Mouse (Mus musculus) heart, embryonic 10.5 days (tissue): ENCODE measurements at regions not wholly inside any gene's neighbourhood (a gene's known extent, or its start where the extent isn't known, plus 50 kb on each side); places are given as distances from the start of the nearest gene placed in this dataset.

ENCODE experiments used
- DNase-seq: peaks from one replicate; pipeline ENCODE4 v3.0.0-alpha.2; 2017; ENCODE audit warnings: low spot score
- H3K27ac ChIP-seq: fragments of 300-500 bp; sonication (generic); 2 replicates; pipeline ENCODE4 v1.5.1; 2016; ENCODE audit warnings: mild to moderate bottlenecking
- H3K27me3 ChIP-seq: fragments of 300-500 bp; sonication (generic); 2 replicates; pipeline ENCODE4 v1.6.1; 2016; ENCODE audit warnings: mild to moderate bottlenecking; ENCODE audit not compliant: poor library complexity, insufficient read depth, severe bottlenecking
- H3K36me3 ChIP-seq: fragments of 300-500 bp; sonication (generic); 2 replicates; pipeline ENCODE4 v1.6.1; 2016; ENCODE audit warnings: mild to moderate bottlenecking, moderate library complexity
- H3K4me1 ChIP-seq: fragments of 300-500 bp; sonication (generic); 2 replicates; pipeline ENCODE4 v1.6.1; 2016; ENCODE audit warnings: mild to moderate bottlenecking
- H3K4me3 ChIP-seq: fragments of 300-500 bp; sonication (generic); 2 replicates; pipeline ENCODE4 v1.5.1; 2016; ENCODE audit warnings: mild to moderate bottlenecking, moderate library complexity
- H3K9me3 ChIP-seq: fragments of 300-500 bp; sonication (generic); 2 replicates; pipeline ENCODE4 v1.6.1; 2016; ENCODE audit warnings: mild to moderate bottlenecking, moderate library complexity
- WGBS: fragments of 180-500 bp; shearing (Covaris S2); methylation state at CpG from one replicate; pipeline ENCODE4 v1.1.7; 2016; 5-methylcytosine and 5-hydroxymethylcytosine counted together

DNA sequence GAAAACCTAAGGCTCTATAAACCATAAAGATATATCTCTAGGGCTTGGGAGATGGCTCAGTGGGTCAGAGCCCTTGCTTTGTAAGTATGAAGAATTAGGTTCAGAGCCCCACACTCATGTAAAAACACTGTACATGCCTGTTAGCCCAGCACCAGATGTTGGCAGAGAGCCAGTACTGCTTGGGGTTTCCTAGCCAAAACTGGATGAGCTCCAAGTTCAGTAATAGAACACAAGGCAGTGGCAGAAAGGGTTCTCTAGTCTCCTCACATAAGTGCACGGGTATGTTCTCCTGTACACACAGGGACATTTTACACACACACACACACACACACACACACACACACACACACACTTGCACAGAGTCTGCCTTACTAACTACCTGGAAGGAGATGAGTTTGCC, 95.1 kb upstream of the Serpine2 start:
- DNase-seq, result no peak
- no peak overlapping the region for H3K27ac ChIP-seq
- 47% methylated on average over 1 of the region's 1 CpGs for WGBS

GRCm38 (mm10) chr1:79944231-79944630, 83.3 kb upstream of the Serpine2 start:
- DNase-seq, result no peak
- no peaks in the 10 kb centered on the region for H3K9me3 ChIP-seq
- 78% methylated on average over 4 of the region's 4 CpGs for WGBS
- H3K27me3 ChIP-seq, result no peaks in the 10 kb centered on the region
- no peaks in the 10 kb centered on the region for H3K4me1 ChIP-seq
- H3K4me3 ChIP-seq, result no peak overlapping the region
- no peak overlapping the region for H3K27ac ChIP-seq
- H3K36me3 ChIP-seq, result no peaks in the 10 kb centered on the region

More for the DNA sequence above, 95.1 kb upstream of the Serpine2 start:
- Histone ChIP-seq H3K27me3 (no peaks in the 10 kb centered on the region), H3K9me3 (no peaks in the 10 kb centered on the region), H3K36me3 (no peaks in the 10 kb centered on the region), H3K4me1 (peaks cover 9% of the 10 kb centered on the region), H3K4me3 (no peak overlapping the region)

DNA sequence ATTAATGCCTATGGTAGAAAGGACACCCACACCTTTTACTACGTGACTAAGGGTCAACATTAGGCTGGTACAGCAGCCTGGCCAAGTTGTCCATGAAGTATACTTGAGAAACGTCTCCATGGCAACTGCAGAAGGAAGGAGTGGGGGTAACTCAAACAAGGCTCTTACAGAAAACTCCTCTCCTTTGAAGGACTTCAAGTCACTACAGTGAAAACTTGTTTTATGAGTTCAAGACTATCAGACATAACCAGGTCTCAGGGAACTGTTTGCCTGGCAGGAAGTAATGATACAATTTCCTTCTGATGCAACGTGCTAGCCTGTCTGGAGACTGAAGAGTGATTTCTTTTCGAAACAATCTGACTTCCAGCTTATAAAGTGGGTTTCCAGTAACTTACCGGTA, 71.5 kb upstream of the Serpine2 start:
- H3K36me3 ChIP-seq, result no peaks in the 10 kb centered on the region
- H3K4me1 ChIP-seq, result no peaks in the 10 kb centered on the region
- DNase-seq, result no peak
- WGBS, result 73% methylated on average over 5 of the region's 5 CpGs
- no peak overlapping the region for H3K27ac ChIP-seq
- H3K4me3 ChIP-seq, result no peak overlapping the region
- H3K27me3 ChIP-seq, result no peaks in the 10 kb centered on the region
- no peaks in the 10 kb centered on the region for H3K9me3 ChIP-seq

GRCm38 (mm10) chr1:79927740-79928139, 66.8 kb upstream of the Serpine2 start:
- no peak for DNase-seq
- 75% methylated on average over 2 of the region's 2 CpGs for WGBS
- H3K9me3 ChIP-seq, result no peaks in the 10 kb centered on the region
- no peak overlapping the region for H3K4me3 ChIP-seq
- H3K27me3 ChIP-seq, result no peaks in the 10 kb centered on the region
- no peaks in the 10 kb centered on the region for H3K4me1 ChIP-seq
- H3K36me3 ChIP-seq, result no peaks in the 10 kb centered on the region
- H3K27ac ChIP-seq, result no peak overlapping the region

GRCm38 (mm10) chr1:79925776-79926175, 64.8 kb upstream of the Serpine2 start:
- Histone ChIP-seq H3K36me3 (no peaks in the 10 kb centered on the region), H3K27me3 (no peaks in the 10 kb centered on the region), H3K9me3 (no peaks in the 10 kb centered on the region), H3K4me3 (no peak overlapping the region), H3K4me1 (no peaks in the 10 kb centered on the region), H3K27ac (no peak overlapping the region)
- DNase-seq, result no peak
- 53% methylated on average over 1 of the region's 1 CpGs for WGBS

DNA sequence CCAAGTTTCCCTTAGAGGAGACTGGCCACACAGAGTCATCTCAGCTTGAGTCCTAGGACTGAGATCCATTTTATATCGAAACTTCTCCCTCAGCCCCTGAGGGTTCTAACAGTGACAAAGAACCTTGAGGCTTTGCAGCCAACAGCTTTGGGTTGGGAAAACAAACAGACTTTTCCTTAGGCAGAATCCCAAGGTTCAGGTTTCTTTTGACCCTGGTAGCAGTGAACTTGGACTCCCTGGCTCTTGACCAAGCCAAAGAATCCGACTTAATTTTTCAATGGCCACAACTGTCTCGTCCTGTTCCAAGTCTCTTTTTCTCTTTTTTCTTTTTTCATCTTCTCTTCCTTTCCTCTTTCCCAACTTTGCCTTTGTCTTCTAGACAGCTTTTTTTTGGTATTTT, 60.9 kb upstream of the Serpine2 start:
- no peak overlapping the region for H3K27ac ChIP-seq
- H3K27me3 ChIP-seq, result no peaks in the 10 kb centered on the region
- WGBS, result 76% methylated on average over 3 of the region's 3 CpGs
- no peaks in the 10 kb centered on the region for H3K4me1 ChIP-seq
- H3K36me3 ChIP-seq, result no peaks in the 10 kb centered on the region
- no peak overlapping the region for H3K4me3 ChIP-seq
- no peaks in the 10 kb centered on the region for H3K9me3 ChIP-seq
- no peak for DNase-seq

DNA sequence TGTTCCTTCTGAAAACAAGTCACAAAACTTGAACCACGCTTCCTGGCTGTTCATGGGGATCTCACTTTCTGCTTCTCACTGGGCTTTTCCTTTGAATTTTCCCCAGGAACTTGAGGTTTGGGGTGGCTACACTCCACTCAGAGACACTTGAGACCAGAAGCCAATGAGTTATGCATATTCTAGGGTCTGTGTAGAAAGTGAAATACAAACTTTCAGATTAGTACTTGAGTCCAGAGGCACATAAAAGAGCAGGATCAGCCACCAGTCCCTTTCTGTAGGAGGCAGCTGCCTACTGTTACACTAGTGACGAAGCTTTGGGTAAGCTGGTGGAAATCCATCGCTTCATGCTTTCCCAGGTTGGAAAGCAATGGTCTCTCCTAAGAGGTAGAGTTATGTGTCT, 60.4 kb upstream of the Serpine2 start:
- 87% methylated on average over 3 of the region's 3 CpGs for WGBS
- H3K4me1 ChIP-seq, result no peaks in the 10 kb centered on the region
- no peaks in the 10 kb centered on the region for H3K9me3 ChIP-seq
- H3K4me3 ChIP-seq, result no peak overlapping the region
- no peak overlapping the region for H3K27ac ChIP-seq
- H3K36me3 ChIP-seq, result no peaks in the 10 kb centered on the region
- no peaks in the 10 kb centered on the region for H3K27me3 ChIP-seq
- DNase-seq, result no peak

DNA sequence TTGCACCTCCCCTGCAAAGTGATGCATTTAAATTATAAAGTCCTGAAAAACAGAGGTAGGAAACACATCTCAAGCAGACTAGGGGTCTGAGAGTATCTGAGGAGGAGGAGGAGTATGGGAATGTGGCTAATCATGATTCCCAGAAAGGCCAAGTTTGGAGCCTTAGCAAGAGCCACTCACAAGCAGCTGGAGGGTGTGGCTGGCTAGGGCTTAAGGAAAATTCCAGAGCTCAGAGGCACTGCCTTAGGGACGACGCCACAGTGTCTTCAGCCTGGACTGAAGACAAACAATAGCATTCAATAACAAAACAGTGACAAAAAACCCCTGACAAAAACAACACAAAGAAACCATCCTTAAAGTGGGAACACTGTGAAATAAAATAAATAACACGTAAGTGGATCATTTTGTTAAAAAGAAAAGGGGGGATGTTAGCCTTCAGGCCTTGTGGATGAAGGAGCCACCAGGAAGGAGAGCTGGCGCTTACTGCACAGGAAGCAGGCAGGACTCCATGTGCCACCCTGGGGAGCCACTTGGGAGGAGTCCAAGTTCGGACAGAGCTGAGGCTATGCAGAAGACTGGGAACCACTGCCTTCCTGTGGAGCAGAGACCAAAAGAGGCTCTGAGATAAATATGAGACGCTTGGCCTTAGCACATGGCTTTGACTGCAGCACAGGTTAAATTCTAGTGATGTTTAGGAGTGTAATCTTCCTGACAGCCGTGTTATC, 56.6 kb upstream of the Serpine2 start:
- 60% methylated on average over 7 of the region's 7 CpGs for WGBS
- no peaks in the 10 kb centered on the region for H3K9me3 ChIP-seq
- no peaks in the 10 kb centered on the region for H3K36me3 ChIP-seq
- H3K27ac ChIP-seq, result no peak overlapping the region
- no peaks in the 10 kb centered on the region for H3K27me3 ChIP-seq
- H3K4me3 ChIP-seq, result no peak overlapping the region
- no peaks in the 10 kb centered on the region for H3K4me1 ChIP-seq
- DNase-seq, result no peak
